Mouse (Mus musculus) lung, postnatal 0 days (tissue): ENCODE data around the gene Edem2.

Source experiments
- CTCF ChIP-seq: IDR thresholded peaks from 2 replicates; pipeline ENCODE4 v1.5.1; 2016; ENCODE audit warnings: antibody characterized with exemption, mild to moderate bottlenecking
- EP300 ChIP-seq: IDR thresholded peaks from 2 replicates; pipeline ENCODE4 v1.6.1; 2016; ENCODE audit warnings: antibody characterized with exemption, mild to moderate bottlenecking, control low read depth

DNA sequence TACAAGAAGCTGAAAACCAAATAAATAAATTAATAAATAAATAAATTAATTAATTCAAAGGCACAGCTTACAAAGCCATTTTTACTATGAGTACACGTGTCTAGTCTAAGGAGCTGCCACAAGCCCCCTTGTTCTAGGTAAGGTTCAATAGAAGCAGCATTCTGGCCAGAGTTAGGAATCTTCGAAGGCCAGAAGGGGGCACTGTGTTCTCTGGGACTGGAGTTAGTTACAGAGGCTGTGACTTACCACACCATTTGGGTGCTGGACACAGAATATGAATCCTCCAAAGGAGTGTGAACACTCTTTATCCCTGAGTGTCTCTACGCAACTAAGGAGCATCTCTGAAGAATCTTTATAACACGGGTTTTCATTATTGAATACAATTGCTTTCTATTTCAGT, 60.8 kb downstream of the Edem2 start:
- peak; percentile 57 for TF ChIP-seq CTCF
- no peak for TF ChIP-seq EP300
